Mouse (Mus musculus) urinary bladder, postnatal 14 days (tissue): ENCODE measurements around the gene Bbc3.
"Not testable (repeated sequence)": the region's sequence is repeated elsewhere in the genome, so short reads cannot be mapped to it uniquely, and the experiment has no call there.

ENCODE experiments used
- DNase-seq: peaks from one replicate; pipeline ENCODE4 v3.0.0; 2021; ENCODE audit warnings: low spot score

Gene Bbc3

GRCm38 (mm10) chr7:16308093-16308492 lies at the start of gene Bbc3:
Bbc3 (plus strand) TSS chr7:16308393.
- not testable (repeated sequence) for DNase-seq

DNA sequence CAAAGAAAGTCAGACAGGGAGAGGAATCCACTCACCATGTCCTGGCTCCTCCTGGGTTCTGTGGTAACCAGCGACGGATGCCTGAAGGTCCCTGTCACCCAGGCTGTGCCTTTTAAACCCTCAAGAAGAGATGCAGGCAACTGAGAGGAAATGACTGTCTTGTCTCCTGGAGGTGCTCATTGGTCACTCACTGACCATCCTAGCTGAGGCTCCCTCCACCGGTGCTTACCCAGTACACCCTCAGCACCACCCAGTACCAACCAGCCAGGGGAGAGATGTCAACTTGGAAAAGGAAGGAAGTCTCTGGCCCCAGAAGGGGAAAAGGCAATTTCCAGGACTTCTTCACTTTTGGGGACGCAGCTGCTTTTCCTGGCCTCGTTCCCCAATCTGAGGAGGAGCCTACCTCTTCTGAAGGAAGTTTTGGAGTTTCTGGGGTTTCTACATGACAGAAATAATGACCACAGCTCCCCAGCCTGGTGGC lies 49.0 kb upstream of the Bbc3 start, which contains the start of gene C5ar1:
Gene C5ar1, minus strand, starts transcription at position 431 of the 481 bp plus-strand sequence.
- no peak for DNase-seq

DNA sequence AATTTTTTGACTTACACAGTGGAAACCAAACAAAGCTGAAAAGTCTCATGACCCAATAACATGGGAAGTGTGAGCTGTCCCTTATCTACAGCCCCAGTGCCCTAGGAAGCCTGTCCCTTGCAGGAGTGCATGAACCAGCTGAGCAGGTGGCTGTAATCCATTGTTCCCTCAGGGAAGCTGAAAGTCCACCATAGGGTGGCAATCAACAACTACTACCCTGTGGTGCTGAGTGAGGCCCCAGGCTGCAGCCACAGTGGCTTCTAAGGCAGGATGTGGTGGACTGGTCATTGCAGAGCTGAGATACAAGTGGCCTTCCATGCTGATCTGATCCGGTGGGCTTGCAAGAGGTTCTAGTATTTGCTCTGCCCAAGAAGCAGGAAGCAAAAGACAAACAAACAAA lies 47.1 kb upstream of the Bbc3 start:
- DNase-seq: no peak

GRCm38 (mm10) chr7:16263015-16263787 lies 45.0 kb upstream of the Bbc3 start:
- DNase-seq: peak; percentile 83

DNA sequence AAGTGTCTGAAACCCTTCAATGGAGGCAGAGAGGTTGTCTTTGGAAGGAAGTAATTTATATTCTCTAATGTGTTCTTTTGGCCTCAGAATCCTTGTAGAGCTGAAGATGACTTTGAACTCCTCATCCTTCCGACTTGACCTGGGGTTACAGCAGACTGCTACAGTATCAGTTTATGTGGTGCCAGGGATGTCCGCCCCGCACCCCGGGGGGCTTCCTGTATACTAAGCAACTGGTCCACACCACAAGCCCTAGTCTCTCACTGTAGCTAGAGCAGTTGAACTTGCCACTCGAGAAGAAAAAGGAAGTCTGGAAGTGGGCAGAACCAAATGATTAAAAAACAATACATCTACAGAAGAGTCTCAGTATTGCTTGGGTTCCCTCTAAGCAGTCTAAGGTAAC lies 44.4 kb upstream of the Bbc3 start:
- DNase-seq: no peak

GRCm38 (mm10) chr7:16265856-16266255 lies 42.3 kb upstream of the Bbc3 start:
- no peak for DNase-seq

- not testable (repeated sequence) for DNase-seq
Observed at GRCm38 (mm10) chr7:16266593-16266992, 41.6 kb upstream of the Bbc3 start.

- no peak for DNase-seq
Observed at GRCm38 (mm10) chr7:16271139-16271538, 37.1 kb upstream of the Bbc3 start.

DNA sequence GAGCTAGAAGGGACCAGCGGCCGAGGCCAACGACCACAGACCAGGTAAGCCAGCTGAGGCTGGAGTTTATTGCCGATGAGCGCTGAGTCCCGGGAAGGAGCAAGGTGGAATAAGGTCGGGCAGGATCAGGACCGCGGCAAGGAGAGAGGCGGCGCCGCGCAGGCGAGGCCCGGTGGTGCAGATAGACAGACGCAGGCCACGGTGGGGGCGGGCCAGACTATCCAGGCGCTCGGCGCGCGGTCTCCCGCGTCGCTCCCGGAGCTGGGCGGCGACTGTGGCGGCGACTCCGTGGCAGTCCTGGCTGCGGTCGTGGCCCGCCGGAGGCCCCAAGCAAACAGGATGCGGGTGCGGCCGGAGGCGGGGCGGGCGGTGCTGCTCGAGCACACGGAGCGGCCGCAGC lies 35.5 kb upstream of the Bbc3 start:
- peak; percentile 73 for DNase-seq

DNA sequence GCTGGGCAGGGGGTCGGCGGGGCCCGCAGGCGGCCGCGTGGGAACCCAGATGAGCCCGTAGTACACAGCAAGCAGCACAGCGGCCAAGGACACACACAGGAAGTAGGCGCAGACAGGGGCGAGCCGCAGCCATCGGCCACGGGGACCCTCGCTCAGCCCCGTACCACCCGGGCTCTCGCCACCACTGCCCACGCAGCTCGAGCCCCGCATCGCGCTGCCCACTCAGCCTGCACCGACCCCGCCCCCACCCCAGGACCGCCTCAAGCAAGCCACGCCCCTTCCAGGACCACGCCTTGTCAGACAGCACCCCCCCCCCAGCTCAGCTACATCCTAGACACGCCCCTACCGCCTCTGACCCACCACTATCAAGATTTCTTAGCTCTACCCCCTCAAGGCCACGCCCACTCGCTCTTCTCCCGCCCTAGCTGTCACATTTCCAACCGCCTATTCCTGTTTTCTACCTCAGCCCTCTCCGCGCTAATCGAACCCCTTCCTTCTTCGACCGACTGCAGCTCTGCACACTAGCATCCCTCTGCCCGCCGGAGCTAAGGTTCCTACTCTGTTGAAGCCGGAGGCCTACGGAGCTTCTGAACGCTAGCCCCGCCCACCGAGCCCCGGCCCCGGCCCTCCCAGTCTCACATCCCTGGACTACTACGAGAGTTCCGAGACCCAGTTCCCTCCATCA lies 35.0 kb upstream of the Bbc3 start, which contains the start of gene Inafm1:
Gene Inafm1, minus strand, starts transcription at position 537 of the 685 bp plus-strand sequence.
- peak; percentile 92 for DNase-seq

GRCm38 (mm10) chr7:16273766-16274140 lies 34.4 kb upstream of the Bbc3 start:
- DNase-seq: peak; percentile 63

GRCm38 (mm10) chr7:16274922-16275890 lies 33.0 kb upstream of the Bbc3 start:
- DNase-seq: no peak

GRCm38 (mm10) chr7:16280721-16281120 lies 27.5 kb upstream of the Bbc3 start:
- no peak for DNase-seq

DNA sequence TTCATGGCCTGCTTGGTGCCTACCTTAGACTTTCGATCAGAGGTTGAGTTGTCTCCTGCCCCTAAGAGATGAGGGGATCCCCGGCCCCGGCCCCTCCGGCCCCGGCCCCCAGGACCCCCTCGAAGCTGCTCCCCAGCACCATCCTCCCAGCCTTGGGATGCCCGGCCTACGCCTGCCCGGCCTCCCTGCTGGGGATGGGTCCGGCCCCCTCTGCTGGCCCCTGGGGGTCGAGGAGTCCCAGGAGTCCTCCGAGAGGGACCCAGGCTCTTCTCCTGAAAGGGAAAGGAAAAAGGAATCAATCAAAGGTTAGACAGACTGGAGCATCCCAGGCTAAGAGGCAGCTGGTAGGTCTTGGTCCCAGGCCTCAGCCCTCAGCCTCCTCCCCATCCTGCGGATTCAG lies 25.9 kb upstream of the Bbc3 start:
- no peak for DNase-seq

DNA sequence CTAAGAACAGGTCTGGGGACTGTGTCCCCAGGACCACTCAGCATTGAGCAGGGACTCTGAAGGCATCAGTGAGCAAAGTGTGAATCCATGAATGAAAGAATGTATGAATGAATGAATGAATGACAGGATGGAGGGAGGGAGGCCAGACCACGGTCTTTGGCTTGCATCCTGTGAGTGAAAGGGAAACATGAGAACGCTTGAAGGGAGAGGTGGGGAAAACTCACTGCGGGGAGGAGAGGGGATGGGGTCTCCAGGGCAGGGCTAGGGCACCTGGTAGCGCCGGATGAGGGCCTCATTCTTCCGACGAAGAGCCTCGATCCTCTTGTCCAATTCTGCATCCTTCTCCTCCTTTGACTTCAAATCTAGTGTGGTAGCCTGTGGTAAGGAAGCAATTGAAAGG lies 24.2 kb upstream of the Bbc3 start:
- DNase-seq: no peak

DNA sequence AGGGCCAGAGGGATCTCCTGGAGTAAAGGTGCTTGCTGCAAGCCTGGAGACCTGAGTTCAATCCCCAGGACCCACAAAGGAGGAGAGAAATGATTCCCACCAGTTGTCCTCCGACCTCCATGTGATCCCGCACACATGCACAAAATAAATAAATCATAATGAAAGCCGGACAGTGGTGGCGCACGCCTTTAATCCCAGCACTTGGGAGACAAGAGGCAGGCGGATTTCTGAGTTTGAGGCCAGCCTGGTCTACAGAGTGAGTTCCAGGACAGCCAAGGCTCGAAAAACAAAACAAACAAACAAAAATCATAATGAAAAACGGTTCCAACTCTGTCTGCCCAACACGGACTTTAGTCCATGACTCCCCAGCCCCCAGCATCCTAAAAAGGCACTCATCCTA lies 23.3 kb upstream of the Bbc3 start:
- DNase-seq: no peak

GRCm38 (mm10) chr7:16285450-16286025 lies 22.7 kb upstream of the Bbc3 start:
- DNase-seq: peak; percentile 82

DNA sequence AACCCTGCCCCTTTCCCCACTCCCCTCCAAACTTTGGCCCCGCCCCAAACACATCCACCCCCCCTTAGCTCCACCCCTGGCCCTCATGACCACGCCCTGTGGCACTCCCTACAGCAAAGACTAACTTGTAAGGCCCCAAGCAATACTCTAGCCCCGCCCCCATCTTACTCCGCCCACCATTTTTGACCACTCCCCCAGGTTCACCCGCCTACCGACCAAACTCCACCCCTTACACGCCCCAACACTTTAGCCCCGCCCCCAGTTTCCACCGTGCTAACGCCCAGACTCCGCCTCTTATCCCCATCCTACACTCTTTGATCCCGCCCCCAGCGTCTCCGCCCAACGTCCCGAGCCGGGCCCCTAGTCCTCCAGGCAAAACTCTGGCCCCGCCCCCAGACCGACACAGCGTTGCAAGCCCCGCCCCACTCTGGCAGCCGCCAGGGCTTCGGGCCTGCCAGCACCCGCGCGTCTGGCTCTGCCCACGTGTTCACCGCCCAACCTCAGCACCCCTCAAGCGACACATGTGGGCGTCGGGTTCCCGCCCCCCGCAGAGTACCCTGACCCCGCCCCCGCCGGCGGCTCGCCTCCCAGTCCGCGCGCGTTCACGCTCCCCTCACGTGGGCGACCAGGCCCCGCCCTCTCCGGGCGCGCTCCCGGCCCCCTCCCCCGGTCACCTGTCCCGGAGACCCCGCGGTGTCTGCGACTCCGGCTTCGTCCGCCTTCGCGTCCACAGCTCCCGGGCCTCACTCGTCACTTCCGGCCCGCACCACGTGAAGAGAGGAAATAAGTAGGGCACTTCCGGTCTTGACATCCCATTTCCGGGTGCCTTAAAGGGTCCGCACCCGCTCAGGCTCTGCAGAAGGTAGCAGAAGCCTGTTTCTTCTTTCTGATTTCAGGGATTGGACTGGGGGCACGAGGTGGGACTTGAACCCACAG lies 21.9 kb upstream of the Bbc3 start, which contains the start of gene Ccdc9:
Gene Ccdc9, minus strand, starts transcription at position 770 of the 936 bp plus-strand sequence.
- peak; percentile 100 for DNase-seq

DNA sequence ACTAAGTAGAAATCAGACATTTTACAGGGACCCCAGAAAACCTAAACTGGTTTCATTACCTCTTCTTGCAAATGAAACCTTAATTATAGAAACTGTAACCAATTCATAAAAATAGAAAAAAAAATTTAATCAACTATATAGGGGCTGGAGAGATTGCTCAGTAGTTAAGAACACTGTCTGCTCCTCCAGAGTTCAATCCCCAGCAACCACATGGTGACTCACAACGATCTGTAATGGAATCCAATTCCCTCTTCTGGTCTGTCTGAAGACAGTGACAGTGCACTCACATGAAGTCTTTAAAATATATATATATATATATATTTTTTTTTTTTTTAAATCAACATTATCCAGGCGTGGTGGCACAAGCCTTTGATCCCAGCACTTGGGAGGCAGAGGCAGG lies 21.2 kb upstream of the Bbc3 start:
- DNase-seq: no peak

DNA sequence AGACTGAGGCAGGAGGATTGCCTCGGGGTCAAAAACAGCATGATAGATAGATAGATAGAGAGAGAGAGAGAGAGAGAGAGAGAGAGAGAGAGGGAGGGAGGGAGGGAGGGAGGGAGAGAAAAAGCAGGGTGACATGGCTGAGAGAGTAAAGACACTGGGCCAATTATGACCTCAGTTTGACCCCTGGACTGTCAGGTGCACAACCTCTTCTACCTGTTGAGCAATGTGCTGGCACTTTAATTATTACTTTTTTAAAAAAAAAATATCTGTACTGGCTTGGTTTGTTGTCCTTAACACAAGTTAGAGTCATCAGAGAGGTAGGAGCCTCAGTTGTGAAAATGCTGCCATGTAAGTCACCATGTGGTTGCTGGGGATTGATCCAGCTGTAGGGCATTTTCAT lies 20.4 kb upstream of the Bbc3 start:
- no peak for DNase-seq
